Mouse (Mus musculus): Measurements from ENCODE around the gene Arl15. TPM values are rescaled to one million over a fixed set of nuclear protein-coding genes. Genes with fewer than 3 reads are reported as not detected.

The Arl15 gene
- polyA plus RNA-seq (2014; fragmentation: Nextera tagmentation; extraction: Ambion mirVana), result 13.5 and 16.7 TPM in 2 replicates

GRCm38 (mm10) chr13:113794039-113794704, at the start of gene Arl15:
TSS of gene Arl15 (plus strand) at chr13:113794505.
- no peaks in the 10 kb centered on the region for H3K36me3 ChIP-seq (ENCODE audit: control insufficient read depth, insufficient read depth, low read length)
- no peaks in the 10 kb centered on the region for H3K9me3 ChIP-seq (ENCODE audit: control insufficient read depth, low read length)
- DNase-seq (ENCODE audit: low spot score) (peak; percentile 99), ATAC-seq (ENCODE audit: insufficient number of reproducible peaks, low FRiP score, low TSS enrichment, low read depth) (peak; percentile 96)
- peak within 1 kb of the TSS; percentile 86 for H3K27ac ChIP-seq (replicated peaks; ENCODE audit: low read depth, low read length)
- under 1% methylated on average over 49 of the region's 49 CpGs for WGBS
- H3K27me3 ChIP-seq (ENCODE audit: control insufficient read depth, insufficient read depth, low read length), result no peaks in the 10 kb centered on the region
- peak within 1 kb of the TSS; percentile 61 for H3K4me2 ChIP-seq (ENCODE audit: low read depth, severe bottlenecking)
- peak within 1 kb of the TSS; percentile 89 for H3K4me3 ChIP-seq (ENCODE audit: low read depth, low read length)
- H3K9ac ChIP-seq (ENCODE audit: low read length), result peak within 1 kb of the TSS; percentile 88
- H3K4me1 ChIP-seq (ENCODE audit: control insufficient read depth, insufficient read depth, low read length), result peaks cover 9% of the 10 kb centered on the region; the same call in 1 of the 2 replicates

- Histone ChIP-seq H3K27ac (replicated peaks; ENCODE audit: low read depth, low read length) (no peak overlapping the region), H3K27me3 (ENCODE audit: control insufficient read depth, insufficient read depth, low read length) (no peaks in the 10 kb centered on the region), H3K4me2 (ENCODE audit: low read depth, severe bottlenecking) (no peak overlapping the region), H3K4me3 (ENCODE audit: low read depth, low read length) (no peak overlapping the region), H3K4me1 (ENCODE audit: control insufficient read depth, insufficient read depth, low read length) (no peaks in the 10 kb centered on the region), H3K36me3 (ENCODE audit: control insufficient read depth, insufficient read depth, low read length) (no peaks in the 10 kb centered on the region), H3K9ac (ENCODE audit: low read length) (no peak overlapping the region), H3K9me3 (ENCODE audit: control insufficient read depth, low read length) (no peaks in the 10 kb centered on the region)
- ATAC-seq (ENCODE audit: insufficient number of reproducible peaks, low FRiP score, low TSS enrichment, low read depth) (no peak), DNase-seq (ENCODE audit: low spot score) (no peak)
- WGBS, result 57% methylated on average over 2 of the region's 2 CpGs
Observed at GRCm38 (mm10) chr13:113745301-113745700, 49.0 kb upstream of the Arl15 start.

- H3K27me3 ChIP-seq (ENCODE audit: control insufficient read depth, insufficient read depth, low read length), result no peaks in the 10 kb centered on the region
- no peaks in the 10 kb centered on the region for H3K4me1 ChIP-seq (ENCODE audit: control insufficient read depth, insufficient read depth, low read length)
- no peak for ATAC-seq (ENCODE audit: insufficient number of reproducible peaks, low FRiP score, low TSS enrichment, low read depth)
- no peak overlapping the region for H3K4me2 ChIP-seq (ENCODE audit: low read depth, severe bottlenecking)
- H3K9ac ChIP-seq (ENCODE audit: low read length), result no peak overlapping the region
- WGBS, result 73% methylated on average over 5 of the region's 5 CpGs
- no peak overlapping the region for H3K27ac ChIP-seq (replicated peaks; ENCODE audit: low read depth, low read length)
- no peaks in the 10 kb centered on the region for H3K9me3 ChIP-seq (ENCODE audit: control insufficient read depth, low read length)
- DNase-seq (ENCODE audit: low spot score), result no peak
- no peaks in the 10 kb centered on the region for H3K36me3 ChIP-seq (ENCODE audit: control insufficient read depth, insufficient read depth, low read length)
- H3K4me3 ChIP-seq (ENCODE audit: low read depth, low read length), result no peak overlapping the region
Observed at GRCm38 (mm10) chr13:113750766-113751165, 43.5 kb upstream of the Arl15 start.

- Histone ChIP-seq H3K27ac (replicated peaks; ENCODE audit: low read depth, low read length) (no peak overlapping the region), H3K9ac (ENCODE audit: low read length) (no peak overlapping the region), H3K4me3 (ENCODE audit: low read depth, low read length) (no peak overlapping the region), H3K9me3 (ENCODE audit: control insufficient read depth, low read length) (no peaks in the 10 kb centered on the region), H3K36me3 (ENCODE audit: control insufficient read depth, insufficient read depth, low read length) (no peaks in the 10 kb centered on the region), H3K27me3 (ENCODE audit: control insufficient read depth, insufficient read depth, low read length) (no peaks in the 10 kb centered on the region), H3K4me1 (ENCODE audit: control insufficient read depth, insufficient read depth, low read length) (no peaks in the 10 kb centered on the region), H3K4me2 (ENCODE audit: low read depth, severe bottlenecking) (no peak overlapping the region)
- ATAC-seq (ENCODE audit: insufficient number of reproducible peaks, low FRiP score, low TSS enrichment, low read depth) (no peak), DNase-seq (ENCODE audit: low spot score) (no peak)
- 42% methylated on average over 9 of the region's 9 CpGs for WGBS
Observed at GRCm38 (mm10) chr13:113754731-113755689, 39.3 kb upstream of the Arl15 start.

GRCm38 (mm10) chr13:113755779-113756178, 38.5 kb upstream of the Arl15 start:
- 50% methylated on average over 6 of the region's 6 CpGs for WGBS
- no peak overlapping the region for H3K4me3 ChIP-seq (ENCODE audit: low read depth, low read length)
- H3K9ac ChIP-seq (ENCODE audit: low read length), result no peak overlapping the region
- no peaks in the 10 kb centered on the region for H3K4me1 ChIP-seq (ENCODE audit: control insufficient read depth, insufficient read depth, low read length)
- no peaks in the 10 kb centered on the region for H3K36me3 ChIP-seq (ENCODE audit: control insufficient read depth, insufficient read depth, low read length)
- no peak overlapping the region for H3K4me2 ChIP-seq (ENCODE audit: low read depth, severe bottlenecking)
- H3K9me3 ChIP-seq (ENCODE audit: control insufficient read depth, low read length), result no peaks in the 10 kb centered on the region
- H3K27ac ChIP-seq (replicated peaks; ENCODE audit: low read depth, low read length), result no peak overlapping the region
- H3K27me3 ChIP-seq (ENCODE audit: control insufficient read depth, insufficient read depth, low read length), result no peaks in the 10 kb centered on the region
- DNase-seq (ENCODE audit: low spot score) (no peak), ATAC-seq (ENCODE audit: insufficient number of reproducible peaks, low FRiP score, low TSS enrichment, low read depth) (no peak)

- Histone ChIP-seq H3K27me3 (ENCODE audit: control insufficient read depth, insufficient read depth, low read length) (no peaks in the 10 kb centered on the region), H3K9me3 (ENCODE audit: control insufficient read depth, low read length) (no peaks in the 10 kb centered on the region), H3K4me3 (ENCODE audit: low read depth, low read length) (no peak overlapping the region), H3K4me1 (ENCODE audit: control insufficient read depth, insufficient read depth, low read length) (no peaks in the 10 kb centered on the region), H3K9ac (ENCODE audit: low read length) (no peak overlapping the region), H3K4me2 (ENCODE audit: low read depth, severe bottlenecking) (no peak overlapping the region), H3K27ac (replicated peaks; ENCODE audit: low read depth, low read length) (no peak overlapping the region), H3K36me3 (ENCODE audit: control insufficient read depth, insufficient read depth, low read length) (no peaks in the 10 kb centered on the region)
- WGBS, result 92% methylated on average over 11 of the region's 11 CpGs
- no peak for ATAC-seq (ENCODE audit: insufficient number of reproducible peaks, low FRiP score, low TSS enrichment, low read depth)
- no peak for DNase-seq (ENCODE audit: low spot score)
Observed at GRCm38 (mm10) chr13:113761717-113762116, 32.6 kb upstream of the Arl15 start.

GRCm38 (mm10) chr13:113762766-113763516, 31.4 kb upstream of the Arl15 start:
- no peak overlapping the region for H3K9ac ChIP-seq (ENCODE audit: low read length)
- 88% methylated on average over 14 of the region's 14 CpGs for WGBS
- H3K4me2 ChIP-seq (ENCODE audit: low read depth, severe bottlenecking), result no peak overlapping the region
- H3K27ac ChIP-seq (replicated peaks; ENCODE audit: low read depth, low read length), result no peak overlapping the region
- ATAC-seq (ENCODE audit: insufficient number of reproducible peaks, low FRiP score, low TSS enrichment, low read depth) (no peak), DNase-seq (ENCODE audit: low spot score) (no peak)
- H3K4me1 ChIP-seq (ENCODE audit: control insufficient read depth, insufficient read depth, low read length), result no peaks in the 10 kb centered on the region
- no peak overlapping the region for H3K4me3 ChIP-seq (ENCODE audit: low read depth, low read length)
- H3K27me3 ChIP-seq (ENCODE audit: control insufficient read depth, insufficient read depth, low read length), result no peaks in the 10 kb centered on the region
- no peaks in the 10 kb centered on the region for H3K36me3 ChIP-seq (ENCODE audit: control insufficient read depth, insufficient read depth, low read length)
- no peaks in the 10 kb centered on the region for H3K9me3 ChIP-seq (ENCODE audit: control insufficient read depth, low read length)

GRCm38 (mm10) chr13:113765411-113765810, 28.9 kb upstream of the Arl15 start:
- no peak for ATAC-seq (ENCODE audit: insufficient number of reproducible peaks, low FRiP score, low TSS enrichment, low read depth)
- DNase-seq (ENCODE audit: low spot score), result no peak
- no peaks in the 10 kb centered on the region for H3K36me3 ChIP-seq (ENCODE audit: control insufficient read depth, insufficient read depth, low read length)
- no peak overlapping the region for H3K27ac ChIP-seq (replicated peaks; ENCODE audit: low read depth, low read length)
- no peak overlapping the region for H3K4me3 ChIP-seq (ENCODE audit: low read depth, low read length)
- WGBS, result 26% methylated on average over 3 of the region's 3 CpGs
- no peak overlapping the region for H3K4me2 ChIP-seq (ENCODE audit: low read depth, severe bottlenecking)
- H3K4me1 ChIP-seq (ENCODE audit: control insufficient read depth, insufficient read depth, low read length), result no peaks in the 10 kb centered on the region
- no peak overlapping the region for H3K9ac ChIP-seq (ENCODE audit: low read length)
- no peaks in the 10 kb centered on the region for H3K9me3 ChIP-seq (ENCODE audit: control insufficient read depth, low read length)
- no peaks in the 10 kb centered on the region for H3K27me3 ChIP-seq (ENCODE audit: control insufficient read depth, insufficient read depth, low read length)

Measured in limb, embryonic 11.5 days (tissue).